Mouse (Mus musculus): ENCODE results near the gene Ttll3.

Ttll3 gene

DNA sequence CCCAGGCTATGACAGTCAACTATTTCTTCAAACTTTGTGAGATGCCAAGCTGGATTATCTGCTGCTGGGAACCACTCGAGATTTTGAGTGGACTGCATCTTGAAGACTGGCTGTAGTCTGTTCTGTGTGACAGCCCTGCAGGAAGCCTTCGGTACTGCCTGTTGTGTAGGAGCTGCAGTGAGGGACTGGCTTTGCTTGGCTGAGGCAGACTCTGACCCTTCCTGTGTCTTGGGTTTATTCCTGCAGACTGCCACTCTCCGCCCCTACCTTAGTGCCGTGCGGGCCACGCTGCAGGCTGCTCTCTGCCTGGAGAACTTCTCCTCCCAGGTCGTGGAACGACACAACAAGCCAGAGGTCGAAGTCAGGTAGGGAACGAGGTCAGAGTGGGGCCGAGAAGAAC is 8.6 kb upstream of the Ttll3 start:
- no peak for DNase-seq

DNA sequence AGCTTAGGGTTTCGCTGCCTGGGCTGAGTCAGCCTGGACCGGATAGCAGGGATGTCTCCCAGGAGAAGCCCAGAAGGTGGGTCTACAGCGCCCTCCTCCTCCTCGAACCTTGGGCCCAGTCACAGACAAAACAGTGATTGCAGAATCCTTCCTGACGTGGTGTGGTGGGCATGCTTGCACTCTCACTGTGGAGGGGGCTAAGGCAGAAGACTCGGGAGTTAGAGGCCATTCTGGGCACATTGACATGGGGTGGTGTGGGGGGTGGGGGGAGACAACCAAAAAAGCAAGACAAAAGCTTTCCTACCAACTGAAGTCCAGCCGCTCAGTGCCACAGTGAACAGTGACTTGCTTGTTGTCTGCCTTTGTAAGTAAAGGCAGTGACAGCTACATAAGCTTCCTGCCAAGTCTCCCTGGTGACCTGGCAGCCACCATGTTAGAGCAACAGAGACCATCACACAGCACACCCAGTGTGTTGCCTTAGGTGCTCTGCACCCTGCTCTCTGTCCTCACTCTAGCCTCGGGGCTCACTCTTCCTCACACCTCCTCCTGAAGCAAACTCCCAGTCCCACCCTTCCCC is 4.6 kb upstream of the Ttll3 start:
- peak; percentile 67 for DNase-seq

DNA sequence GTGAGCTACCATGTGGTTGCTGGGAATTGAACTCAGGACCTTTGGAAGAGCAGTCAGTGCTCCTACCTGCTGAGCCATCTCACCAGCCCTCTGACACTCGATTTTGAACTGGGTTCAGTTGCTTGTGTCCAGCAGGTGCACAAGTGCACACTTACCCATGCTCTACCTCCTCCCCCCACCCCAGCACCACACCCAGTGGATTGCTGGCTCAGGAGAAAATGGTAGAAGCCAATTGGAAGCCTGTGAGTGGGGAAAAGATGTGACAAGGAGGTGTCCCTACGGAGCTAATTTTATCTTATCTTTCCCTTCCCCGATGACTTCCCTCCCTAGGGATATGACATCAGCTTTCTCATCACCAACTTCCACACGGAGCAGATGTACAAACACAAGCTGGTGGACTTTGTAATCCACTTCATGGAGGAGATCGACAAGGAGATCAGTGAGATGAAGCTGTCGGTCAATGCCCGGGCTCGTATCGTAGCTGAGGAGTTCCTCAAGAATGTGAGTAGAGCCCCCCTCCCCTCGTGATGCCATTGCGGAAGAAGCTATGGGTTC is 3.8 kb upstream of the Ttll3 start:
- no peak for DNase-seq

DNA sequence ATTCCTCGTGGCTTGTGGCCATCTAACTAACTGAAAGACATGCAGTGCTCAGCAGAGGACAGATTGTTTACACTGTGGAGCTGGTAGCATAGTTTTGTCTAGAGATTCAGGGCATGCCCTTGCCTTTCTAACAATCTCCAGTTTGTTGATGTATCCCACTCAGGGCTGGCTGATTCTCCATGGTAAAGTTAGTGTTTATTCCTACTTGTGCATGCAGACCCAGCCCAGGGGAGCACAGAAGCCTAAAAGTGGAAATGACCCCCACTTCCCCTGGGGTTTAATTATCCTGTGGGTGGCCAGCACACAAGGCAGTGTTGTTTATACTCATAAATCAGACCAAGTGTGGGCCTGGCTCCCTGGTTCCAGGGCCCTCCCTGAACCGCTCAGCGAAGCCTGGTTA is 3.0 kb upstream of the Ttll3 start:
- DNase-seq: no peak

DNA sequence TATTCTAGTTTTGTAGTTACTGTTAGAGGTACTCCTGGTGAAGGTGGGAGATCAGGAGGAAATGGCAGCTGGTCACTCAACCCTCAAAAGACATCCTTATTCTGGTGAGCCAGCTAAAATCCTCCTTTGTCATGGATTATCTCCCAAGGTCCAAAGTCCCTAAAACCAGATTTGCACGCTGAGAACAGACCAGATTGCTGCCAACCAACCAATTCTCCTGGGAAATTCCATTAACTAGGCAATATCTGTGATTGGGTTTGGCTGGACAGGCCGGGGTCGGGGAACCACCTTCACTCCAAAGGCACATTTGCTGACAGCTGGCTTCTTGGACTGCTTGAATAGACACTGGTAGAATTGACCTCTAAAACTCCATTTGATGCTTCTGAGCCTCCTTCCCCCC is 1.7 kb downstream of the Ttll3 start:
- no peak for DNase-seq

DNA sequence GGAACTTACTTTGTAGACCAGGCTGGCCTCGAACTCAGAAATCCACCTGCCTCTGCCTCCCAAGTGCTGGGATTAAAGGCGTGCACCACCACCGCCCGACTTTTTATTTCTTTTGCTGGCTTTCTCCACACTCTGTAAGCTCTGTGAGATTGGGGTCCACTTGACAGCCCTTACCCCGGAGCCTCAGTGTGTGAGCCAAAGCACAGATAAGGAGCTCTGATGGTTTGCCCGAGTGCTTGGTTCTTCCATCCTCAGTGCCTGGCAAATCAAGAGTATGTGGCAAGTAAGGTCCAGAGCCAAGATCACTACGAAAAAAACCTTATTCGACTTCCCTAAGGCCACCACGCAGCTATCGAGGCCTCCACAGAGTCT is 2.9 kb downstream of the Ttll3 start:
- DNase-seq: no peak

DNA sequence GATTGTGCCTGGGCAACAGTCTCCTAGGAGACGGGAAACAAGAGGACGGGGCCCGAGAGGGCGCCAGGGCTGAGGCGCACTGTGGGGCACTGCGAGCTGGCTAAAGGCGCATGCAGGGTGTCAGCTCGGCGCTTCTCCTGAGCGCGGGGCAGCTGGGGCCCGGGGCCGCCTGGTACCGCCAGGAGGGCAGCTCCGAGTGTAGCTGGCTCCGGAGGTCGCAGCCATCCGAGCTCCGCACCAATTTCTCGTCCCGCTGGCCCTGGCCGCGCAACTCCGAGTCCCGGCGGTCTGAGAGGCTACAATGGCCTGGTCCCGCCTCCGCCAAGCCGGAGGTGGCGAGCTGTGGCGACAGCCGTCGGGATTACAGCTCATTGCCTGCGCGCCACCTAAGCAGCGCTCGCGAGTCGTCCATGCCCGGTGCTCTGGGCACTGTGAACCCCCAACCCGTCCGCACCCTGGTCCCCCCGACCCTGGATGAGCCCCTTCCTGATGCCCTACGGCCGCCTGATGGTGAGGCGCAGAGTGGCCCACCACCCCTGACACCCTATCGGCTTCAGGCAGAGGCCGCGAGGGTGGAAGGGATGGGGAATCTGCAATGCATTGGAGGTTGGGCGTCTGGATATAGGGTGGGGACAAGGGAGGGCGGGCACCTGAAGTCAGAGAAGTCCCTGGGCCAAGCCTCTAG is 3.5 kb downstream of the Ttll3 start:
- DNase-seq: peak; percentile 48

DNA sequence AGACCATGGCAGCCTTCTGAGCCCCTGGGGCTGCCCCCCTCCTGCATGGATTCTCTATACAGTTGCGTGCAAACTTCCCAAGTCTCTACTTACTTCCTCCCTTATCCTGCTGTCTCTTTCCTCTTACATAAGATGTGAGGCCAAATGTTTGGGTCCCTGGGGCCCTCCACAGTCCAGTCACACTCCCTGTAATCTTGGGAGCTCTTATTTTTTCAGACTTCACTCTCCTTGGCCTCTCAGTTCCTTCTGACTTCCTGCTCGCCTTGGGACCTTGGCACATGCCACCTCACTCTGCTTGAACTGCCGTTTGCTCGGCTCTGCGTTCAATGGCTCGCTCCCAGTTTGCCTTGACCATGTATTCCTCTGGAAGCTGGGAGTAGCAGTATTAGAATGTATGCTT is 4.9 kb downstream of the Ttll3 start:
- no peak for DNase-seq

DNA sequence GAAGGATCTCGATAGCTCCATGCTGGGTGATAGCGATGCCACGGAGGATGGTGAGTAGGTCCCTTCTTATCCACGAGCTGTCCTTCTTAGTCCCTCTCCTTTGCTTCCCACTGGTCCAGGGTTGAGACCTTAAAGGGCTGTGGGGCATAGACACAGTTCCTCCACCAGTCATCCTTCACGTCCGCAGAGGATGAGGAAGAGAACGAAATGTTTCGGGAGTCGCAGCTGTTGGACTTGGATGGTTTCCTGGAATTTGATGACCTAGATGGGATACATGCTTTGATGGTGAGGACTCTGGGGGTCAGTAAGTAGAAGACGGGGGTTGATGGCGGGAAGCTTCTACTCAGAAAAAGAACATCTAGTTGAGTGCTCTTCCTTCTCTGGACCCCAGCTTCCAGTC is 5.8 kb downstream of the Ttll3 start:
- DNase-seq: no peak

DNA sequence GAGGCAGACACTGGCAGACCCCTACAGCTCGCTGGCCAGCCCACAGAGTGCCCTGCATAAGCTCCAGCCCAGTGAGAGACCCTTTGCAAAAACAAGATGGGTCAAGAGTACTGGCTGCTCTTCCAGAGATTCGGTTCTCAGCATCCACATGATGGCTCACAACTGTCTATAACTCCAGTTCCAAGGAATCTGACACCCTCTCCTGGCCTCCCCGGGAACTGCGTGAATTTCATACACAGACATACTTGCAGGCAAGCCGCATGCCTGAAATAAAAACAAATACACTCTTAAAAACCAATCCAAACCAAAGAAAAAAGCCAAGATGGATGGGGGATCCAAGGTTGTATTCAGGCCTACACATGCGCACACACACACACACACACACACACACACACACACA is 6.4 kb downstream of the Ttll3 start:
- DNase-seq: no peak

DNA sequence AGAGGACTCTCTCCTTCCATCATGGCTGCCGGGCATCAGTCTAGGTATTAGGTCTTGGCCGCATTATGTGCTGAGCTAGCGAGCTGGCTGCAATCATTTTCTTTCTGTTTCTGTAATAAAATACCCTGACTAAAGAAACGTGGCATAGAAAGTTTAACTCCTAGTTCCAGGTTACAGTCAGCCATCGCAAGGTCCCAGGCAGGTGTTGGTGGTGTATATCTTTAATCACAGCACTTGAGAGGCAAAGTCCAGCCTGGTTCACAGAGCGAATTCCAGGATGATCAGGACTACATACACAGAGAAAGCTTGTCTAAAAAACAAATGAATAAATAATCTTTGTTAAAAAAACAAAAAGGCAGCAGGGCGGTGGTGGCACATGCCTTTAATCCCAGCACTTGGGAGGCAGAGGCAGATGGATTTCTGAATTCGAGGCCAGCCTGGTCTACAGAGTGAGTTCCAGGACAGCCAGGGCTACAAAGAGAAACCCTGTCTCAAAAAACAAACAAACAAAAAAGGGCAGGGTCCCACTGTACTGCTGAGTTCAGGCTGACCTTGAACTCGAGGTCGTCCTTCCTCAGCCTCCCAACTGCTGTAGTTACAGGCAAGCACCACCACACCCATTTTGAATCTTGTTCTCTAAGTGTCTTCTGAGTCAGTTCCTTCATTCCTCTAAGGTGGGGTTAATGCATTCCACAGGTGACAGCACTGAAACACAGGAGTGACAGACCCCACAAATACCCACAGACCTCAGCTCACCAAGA is 7.4 kb downstream of the Ttll3 start:
- no peak for DNase-seq

DNA sequence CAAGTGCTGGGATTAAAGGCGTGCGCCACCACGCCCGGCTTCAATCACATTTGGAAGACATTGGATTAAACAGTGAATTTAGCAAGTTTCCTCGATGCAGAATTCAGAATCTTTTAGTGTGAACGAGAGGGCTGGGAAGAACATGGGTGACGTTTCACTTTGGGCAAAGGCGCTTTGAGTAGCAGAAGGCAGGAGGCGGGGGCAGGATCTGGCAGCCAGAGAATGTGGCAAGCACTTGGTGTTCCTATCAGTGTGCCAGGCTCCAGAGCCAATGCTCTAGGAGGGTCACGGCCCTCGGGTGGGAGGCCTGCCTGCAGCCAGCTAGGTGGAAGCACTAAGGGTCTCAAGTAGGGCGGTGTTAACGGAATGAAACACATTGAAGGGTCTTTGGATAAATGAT is 13.0 kb downstream of the Ttll3 start:
- peak; percentile 76 for DNase-seq

DNA sequence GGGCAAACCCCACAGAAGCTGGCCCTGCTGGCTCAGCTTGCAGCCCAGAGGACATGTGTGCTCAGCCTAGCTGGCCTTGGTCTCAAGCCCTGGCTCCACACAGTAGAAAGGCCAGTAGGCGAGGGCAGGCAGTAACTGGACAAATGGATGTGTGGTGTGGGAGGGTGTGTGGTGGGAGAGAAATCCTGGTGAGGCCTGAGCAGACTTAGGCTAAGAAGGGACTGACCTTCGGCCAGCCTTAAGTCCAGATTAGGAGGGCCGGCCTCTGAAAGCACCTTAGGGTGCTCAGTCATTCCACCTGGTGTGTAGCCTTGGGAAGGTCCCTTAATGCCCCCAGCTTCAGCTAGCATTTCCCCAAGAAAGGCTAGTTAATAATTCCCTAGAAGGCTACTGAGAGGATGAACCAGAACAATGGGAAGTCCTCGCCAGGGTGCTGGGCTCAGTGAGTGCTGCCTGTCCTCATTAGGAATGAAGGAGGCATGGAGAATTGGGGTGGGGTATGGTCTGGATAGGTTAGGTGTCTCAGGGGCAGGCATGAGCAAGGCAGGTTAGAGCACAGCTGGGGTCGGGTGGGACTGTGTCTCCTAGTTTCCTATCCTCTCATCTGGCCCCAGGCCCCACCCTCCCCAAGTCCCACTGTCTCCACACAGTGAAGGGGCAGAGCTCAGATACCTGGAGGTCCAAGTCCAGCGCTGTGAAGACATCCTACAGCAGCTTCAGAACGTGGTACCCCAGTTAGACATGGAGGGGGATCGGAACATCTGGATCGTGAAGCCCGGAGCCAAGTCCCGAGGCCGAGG is 15.8 kb downstream of the Ttll3 start:
- DNase-seq: no peak

DNA sequence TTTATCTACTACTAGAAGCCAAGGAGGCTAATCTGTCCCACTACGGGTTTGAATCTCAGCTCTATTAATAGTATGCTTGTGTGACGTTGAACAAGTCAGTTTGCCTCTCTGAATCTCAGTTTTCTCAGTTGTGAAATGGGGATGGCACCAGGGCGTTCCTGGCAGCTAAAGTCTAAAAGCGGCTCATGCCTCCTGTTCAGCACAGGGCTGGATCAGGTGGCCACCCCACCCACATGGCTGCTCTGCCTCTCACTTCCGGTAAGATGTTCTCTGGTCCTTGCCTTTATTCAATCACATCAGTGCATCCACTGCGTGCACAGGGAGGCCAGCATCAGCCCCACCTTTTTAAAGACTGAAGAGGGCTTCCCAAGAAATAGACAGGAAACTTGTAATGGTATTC is 16.4 kb downstream of the Ttll3 start:
- peak; percentile 74 for DNase-seq

DNA sequence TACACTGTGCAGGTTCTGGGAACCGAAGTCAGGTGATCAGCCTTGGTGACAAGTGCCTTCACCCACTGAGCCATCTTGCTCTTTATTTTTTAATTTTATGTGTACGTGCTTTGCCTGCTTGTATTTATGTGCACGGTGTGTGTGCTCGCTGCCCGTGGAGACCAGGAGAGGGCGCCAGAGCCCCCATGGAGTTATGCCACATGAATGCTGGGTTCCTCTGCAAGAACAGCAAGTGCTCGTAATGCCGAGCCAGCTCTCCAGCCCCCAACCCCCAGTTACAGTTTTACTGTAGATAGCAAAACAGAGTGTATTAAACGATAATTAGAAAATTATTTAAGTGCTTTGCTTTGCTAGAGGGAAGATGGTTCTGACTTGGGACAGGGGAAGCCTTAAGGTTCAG is 17.6 kb downstream of the Ttll3 start:
- DNase-seq: no peak

DNA sequence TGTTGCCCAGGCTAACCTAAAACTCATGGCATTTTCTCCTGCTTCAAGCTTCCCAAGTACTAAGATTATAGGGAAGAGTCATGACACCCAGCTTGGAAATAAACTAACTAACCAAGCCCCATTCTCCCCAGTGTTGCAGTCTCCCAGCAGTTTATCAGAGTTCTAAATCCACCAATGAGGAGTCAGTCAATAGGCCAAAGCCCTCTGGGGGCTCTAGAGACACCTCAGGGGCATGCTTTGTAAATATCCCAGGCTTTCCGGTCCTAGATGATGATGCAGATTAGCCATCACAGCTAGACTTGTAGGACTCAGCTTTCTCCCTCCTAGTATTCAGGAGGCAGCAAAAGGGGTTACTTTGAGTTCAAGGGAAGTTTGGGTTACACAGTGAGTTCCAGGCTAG is 20.9 kb downstream of the Ttll3 start:
- no peak for DNase-seq

DNA sequence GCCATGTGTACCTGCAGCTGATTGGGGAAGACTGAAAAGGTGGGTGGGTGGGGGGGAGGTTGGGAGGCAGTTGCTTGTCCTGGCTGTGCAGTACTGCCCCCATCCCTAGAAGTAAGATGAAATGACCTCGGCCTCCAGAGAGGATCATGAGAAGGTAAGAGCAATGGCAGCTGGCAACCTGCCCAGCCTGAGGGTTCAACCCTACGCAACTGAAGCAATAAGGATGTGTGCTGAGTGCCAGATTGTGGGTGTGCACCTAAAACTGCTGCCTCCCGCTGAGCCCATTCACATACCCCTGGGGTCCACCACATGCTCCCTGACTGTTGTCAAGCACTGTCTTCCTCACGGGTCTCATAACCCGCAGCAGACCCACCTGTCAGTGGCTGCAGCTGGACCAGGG is 27.4 kb downstream of the Ttll3 start:
- DNase-seq: no peak

DNA sequence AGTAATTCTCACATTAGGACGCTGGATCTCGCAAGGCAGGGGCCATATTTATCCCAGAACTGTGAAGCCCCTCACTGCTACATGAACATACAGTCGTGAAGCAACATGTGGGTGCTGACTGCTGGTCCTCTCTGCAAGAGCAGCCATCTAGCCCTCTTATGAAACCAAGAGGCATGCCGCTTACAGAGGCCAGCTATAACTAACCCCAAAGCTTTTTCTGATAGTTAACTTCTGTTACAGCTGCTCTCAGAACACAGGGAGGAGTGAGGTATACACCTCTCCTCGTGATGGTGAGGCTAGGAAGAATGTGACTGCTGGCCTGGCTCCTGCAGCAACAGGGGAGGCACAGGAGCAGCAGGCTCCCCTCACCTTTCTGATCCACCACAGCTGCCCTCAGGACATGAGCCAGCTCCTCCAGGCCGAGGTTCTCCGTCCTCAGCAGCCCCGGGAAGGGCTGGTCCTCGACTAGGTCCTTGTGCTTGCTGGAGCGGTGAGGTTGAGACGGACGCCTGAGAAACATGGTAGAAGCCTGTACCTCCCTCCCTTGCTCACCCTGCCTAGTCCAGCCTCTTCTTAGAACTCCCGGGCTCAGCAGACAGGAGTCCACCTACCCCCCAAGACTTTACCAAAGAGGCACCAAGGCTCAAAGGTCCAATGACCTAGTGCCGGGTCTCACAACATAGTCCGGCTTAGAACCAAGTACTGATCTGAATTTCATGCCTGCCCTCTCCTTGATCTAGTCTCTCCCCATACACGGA is 29.6 kb downstream of the Ttll3 start:
- DNase-seq: no peak

DNA sequence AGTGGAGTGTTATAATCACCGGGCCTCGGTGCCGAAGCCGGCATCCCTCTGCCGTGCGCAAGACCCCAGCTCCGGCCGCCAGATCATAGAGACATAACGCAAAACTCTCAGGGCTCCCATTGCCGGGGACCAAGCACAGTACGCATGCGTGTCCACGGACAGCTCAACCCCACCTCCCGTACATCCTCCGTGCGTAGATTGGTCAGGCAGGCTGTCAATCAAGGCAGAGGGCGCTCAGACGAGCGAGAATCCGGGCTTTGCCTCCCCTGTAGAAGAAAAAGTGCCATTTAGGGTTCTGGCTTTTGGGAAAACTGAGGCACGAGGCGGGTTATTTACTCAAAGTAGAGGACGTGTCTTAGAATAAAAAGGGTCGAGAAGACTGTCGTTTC is 30.1 kb downstream of the Ttll3 start, which contains the start of gene Rpusd3:
Rpusd3 (minus strand) TSS at position 142 of the 389 bp plus-strand sequence.
- peak; percentile 96 for DNase-seq

DNA sequence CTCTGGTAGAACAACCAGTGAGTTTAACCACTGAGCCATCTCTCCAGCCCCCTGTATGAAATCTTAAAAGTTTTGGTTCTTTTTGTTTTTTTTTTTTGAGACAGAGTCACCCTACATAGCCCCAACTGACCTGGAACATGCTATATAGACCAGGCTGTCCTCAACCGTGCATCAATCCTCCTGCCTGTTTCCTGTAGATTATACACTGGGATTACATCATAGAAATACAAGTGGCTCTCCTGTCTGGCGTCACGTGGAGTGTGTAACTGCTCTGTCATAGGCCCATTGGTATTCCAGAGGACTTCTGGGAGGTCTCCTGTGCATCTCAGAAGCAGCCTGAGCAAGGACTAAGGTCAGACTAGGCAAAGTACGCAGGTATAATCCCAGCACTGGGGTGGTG is 33.9 kb downstream of the Ttll3 start:
- no peak for DNase-seq

DNA sequence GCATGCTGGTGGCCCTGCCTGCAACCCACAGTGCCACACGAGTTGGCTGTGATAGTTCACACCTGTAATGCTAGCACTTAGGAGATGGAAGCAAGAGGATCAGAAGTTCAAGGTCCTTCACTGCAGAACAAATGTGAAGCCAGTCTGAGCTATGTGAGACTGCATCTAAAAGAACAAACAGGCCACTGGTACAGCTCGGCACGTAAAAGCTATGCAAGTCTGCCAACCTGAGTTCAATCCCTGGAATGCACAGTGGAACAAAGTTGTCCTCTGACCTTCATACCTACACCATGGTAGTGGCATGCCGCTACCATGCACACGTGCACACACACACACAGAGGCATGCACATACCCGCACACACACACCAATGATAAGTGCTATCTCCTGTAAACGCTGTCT is 35.1 kb downstream of the Ttll3 start:
- no peak for DNase-seq

DNA sequence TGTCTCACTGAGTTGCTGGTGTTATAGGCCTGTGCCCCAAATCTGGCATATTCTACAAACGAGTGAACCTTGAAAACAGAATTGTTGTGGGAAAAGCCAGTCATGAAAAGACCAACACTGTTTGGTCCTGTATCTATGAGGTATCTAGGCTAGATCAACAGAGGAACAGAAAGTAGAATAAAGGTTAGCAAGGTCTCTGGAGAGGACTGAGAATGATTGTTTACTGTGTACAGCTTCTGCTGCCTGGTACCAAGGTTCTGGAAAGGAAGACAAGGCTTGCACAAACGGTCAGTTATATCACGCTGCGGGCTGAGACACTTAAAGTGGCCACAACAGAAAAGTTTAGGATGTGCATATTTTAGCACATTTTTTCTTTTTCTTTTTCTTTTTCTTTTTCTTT is 37.6 kb downstream of the Ttll3 start:
- DNase-seq: no peak

DNA sequence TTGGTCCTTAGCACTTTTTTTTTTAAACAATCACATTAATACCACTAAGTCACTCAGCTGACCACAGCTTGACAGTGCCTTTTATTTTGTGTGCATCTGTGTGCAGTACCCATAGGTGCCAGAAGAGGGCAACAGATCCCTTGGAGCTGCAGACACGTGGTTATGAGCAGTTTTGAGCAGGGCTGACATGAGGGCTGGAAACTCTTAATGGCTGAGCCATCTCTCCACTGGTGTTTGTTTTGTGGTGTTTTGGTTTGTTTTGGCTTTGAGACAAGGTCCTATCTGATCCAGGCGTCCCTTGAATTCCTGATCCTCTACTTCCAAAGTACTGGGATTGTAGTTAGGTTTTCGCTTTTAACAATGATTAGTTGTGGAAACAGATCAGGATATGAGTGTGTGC is 38.3 kb downstream of the Ttll3 start:
- DNase-seq: no peak

All from layer of hippocampus, adult 9-11 months (tissue).